Mouse (Mus musculus) liver, postnatal 0 days (tissue): ENCODE data around the gene Nfib. TPM values are rescaled to one million over a fixed set of nuclear protein-coding genes. Genes with fewer than 3 reads are reported as not detected.

Experiments
- ATAC-seq: fragments of 200-750 bp; cut with Nextera tagmentation; 2 replicates; pipeline ENCODE4 v1.8.0; 2017; ENCODE audit warnings: mild to moderate bottlenecking, moderate library complexity
- DNase-seq: peaks from one replicate; pipeline ENCODE4 v3.0.0-alpha.2; 2016
- H3K27ac ChIP-seq: fragments of 300-500 bp; sonication (generic); 2 replicates; pipeline ENCODE4 v1.5.1; 2014; ENCODE audit warnings: antibody characterized with exemption, moderate library complexity, mild to moderate bottlenecking, low read depth
- H3K27me3 ChIP-seq: fragments of 300-500 bp; sonication (generic); 2 replicates; pipeline ENCODE4 v1.6.1; 2014; ENCODE audit warnings: low read length, control low read depth, mixed read lengths; ENCODE audit not compliant: insufficient read depth
- H3K36me3 ChIP-seq: fragments of 300-500 bp; sonication (generic); replicated peaks from 2 replicates; pipeline ENCODE4 v1.6.1; 2014; ENCODE audit warnings: mild to moderate bottlenecking, control low read depth, low read length, moderate library complexity, mixed read lengths; ENCODE audit not compliant: insufficient read depth
- H3K4me1 ChIP-seq: fragments of 300-500 bp; sonication (generic); 2 replicates; pipeline ENCODE4 v1.6.1; 2014; ENCODE audit warnings: antibody characterized with exemption, mild to moderate bottlenecking, control low read depth; ENCODE audit not compliant: insufficient read depth
- H3K4me2 ChIP-seq: fragments of 300-500 bp; sonication (generic); 2 replicates; pipeline ENCODE4 v1.6.1; 2014; ENCODE audit warnings: low read depth, mild to moderate bottlenecking, low read length, moderate library complexity, mixed read lengths
- H3K4me3 ChIP-seq: fragments of 300-500 bp; sonication (generic); 2 replicates; pipeline ENCODE4 v1.5.1; 2014; ENCODE audit warnings: low read depth, low read length
- H3K9ac ChIP-seq: fragments of 300-500 bp; sonication (generic); replicated peaks from 2 replicates; pipeline ENCODE4 v1.6.1; 2014; ENCODE audit warnings: mild to moderate bottlenecking, moderate library complexity
- H3K9me3 ChIP-seq: fragments of 300-500 bp; sonication (generic); 2 replicates; pipeline ENCODE4 v1.6.1; 2016; ENCODE audit warnings: mild to moderate bottlenecking, control low read depth, low read length, mixed read lengths
- CTCF ChIP-seq: sonication (generic); IDR thresholded peaks from 2 replicates; pipeline ENCODE4 v1.5.1; 2016; ENCODE audit warnings: antibody characterized with exemption, low read depth
- EP300 ChIP-seq: IDR thresholded peaks from 2 replicates; pipeline ENCODE4 v1.6.1; 2016; ENCODE audit warnings: antibody characterized with exemption, low read depth, mild to moderate bottlenecking
- WGBS: fragments of 180-500 bp; shearing (Covaris S2); extraction: QIAGEN DNeasy Blood & Tissue Kit; methylation state at CpG from one replicate; pipeline ENCODE4 v1.1.7; 2014; ENCODE audit not compliant: insufficient replicate concordance; 5-methylcytosine and 5-hydroxymethylcytosine counted together
- polyA plus RNA-seq: library from polyadenylated mRNA; unstranded; fragments of >200 nt; fragmentation: Nextera tagmentation; extraction: Ambion mirVana; gene quantifications from 2 replicates; pipeline ENCODE4 v1.2.1, GENCODE M21; 2015

Nfib gene
- polyA plus RNA-seq, 1 experiment from 2014 or later = 8.3 TPM

- Histone ChIP-seq H3K4me2 (no peak overlapping the region), H3K4me1 (no peaks in the 10 kb centered on the region), H3K36me3 (no peaks in the 10 kb centered on the region), H3K27me3 (no peaks in the 10 kb centered on the region), H3K27ac (no peak overlapping the region), H3K9ac (no peak overlapping the region), H3K9me3 (no peaks in the 10 kb centered on the region), H3K4me3 (no peak overlapping the region)
- 85% methylated on average over 9 of the region's 9 CpGs for WGBS
- no peak for ATAC-seq
- DNase-seq = no peak
- no peak for TF ChIP-seq EP300
- TF ChIP-seq CTCF = no peak
These were observed 67.3 kb downstream of the Nfib start for GRCm38 (mm10) chr4:82638251-82638650.

DNA sequence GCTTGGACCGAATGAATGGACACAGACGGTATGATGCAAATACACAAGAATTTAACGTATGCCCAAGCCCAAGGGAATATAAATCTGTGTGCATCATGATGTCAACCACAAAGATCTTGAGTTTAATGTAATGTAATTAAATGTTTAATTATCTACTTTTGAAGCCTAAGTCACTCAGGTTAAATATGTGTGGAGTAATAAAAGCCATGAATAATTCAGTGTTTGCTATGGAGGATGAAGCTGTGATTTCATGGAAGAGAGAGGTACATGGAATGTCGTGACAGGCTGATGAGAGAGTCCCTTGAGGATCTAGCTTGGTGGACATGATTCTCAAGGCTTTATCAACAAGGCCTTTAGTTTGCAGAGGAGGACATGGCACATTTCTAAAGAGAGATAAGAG lies 67.9 kb downstream of the Nfib start:
- Histone ChIP-seq H3K9ac (no peak overlapping the region), H3K4me2 (no peak overlapping the region), H3K36me3 (no peaks in the 10 kb centered on the region), H3K9me3 (no peaks in the 10 kb centered on the region), H3K4me1 (no peaks in the 10 kb centered on the region), H3K27ac (no peak overlapping the region), H3K27me3 (no peaks in the 10 kb centered on the region), H3K4me3 (no peak overlapping the region)
- no peak for TF ChIP-seq EP300
- TF ChIP-seq CTCF = no peak
- DNase-seq (no peak), ATAC-seq (no peak)
- 88% methylated on average over 4 of the region's 4 CpGs for WGBS

DNA sequence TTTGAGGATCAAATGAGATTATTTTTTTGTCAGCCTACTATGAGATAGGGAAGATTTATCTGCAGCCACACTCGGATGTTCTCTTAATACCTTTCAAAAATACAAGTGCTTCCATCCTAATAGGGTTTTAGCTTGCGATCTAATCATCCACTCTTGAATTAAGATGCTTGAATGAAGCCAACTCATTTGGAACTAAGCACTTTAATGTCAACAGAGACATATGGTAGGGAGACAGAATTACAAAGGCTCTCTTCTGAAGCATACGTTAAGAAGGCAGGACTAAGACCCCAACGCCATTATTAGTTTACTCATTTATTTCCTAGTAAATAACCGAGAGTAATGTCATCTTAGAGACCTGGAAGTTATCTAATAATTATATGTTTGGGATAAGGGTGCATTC lies 68.9 kb downstream of the Nfib start:
- 75% methylated on average over 5 of the region's 5 CpGs for WGBS
- H3K9ac ChIP-seq = no peak overlapping the region
- H3K4me3 ChIP-seq = no peak overlapping the region
- H3K27ac ChIP-seq = no peak overlapping the region
- no peaks in the 10 kb centered on the region for H3K36me3 ChIP-seq
- ATAC-seq (no peak), DNase-seq (no peak)
- H3K4me1 ChIP-seq = no peaks in the 10 kb centered on the region
- TF ChIP-seq EP300 (no peak), CTCF (no peak)
- H3K9me3 ChIP-seq = no peaks in the 10 kb centered on the region
- no peaks in the 10 kb centered on the region for H3K27me3 ChIP-seq
- no peak overlapping the region for H3K4me2 ChIP-seq

DNA sequence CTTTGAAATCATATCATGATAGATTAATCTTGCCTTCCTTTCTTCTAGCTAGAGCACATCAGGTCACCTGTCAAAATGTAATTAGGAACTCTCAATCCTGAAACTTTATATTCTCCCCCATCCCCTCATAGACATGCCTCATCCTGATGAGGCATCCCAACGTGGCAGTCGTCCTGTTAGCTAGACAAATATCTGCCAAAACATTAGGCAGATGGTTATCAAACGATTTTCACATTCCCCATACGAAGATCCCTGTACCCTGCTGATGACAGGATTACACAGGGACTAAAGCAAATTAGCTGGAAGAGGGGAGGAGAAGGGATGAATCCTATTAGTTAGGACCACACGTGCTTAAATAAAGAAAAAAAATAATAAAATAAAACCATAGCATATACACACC lies 69.7 kb downstream of the Nfib start:
- Histone ChIP-seq H3K4me3 (no peak overlapping the region), H3K4me2 (no peak overlapping the region), H3K9me3 (no peaks in the 10 kb centered on the region), H3K27me3 (no peaks in the 10 kb centered on the region), H3K36me3 (no peaks in the 10 kb centered on the region), H3K9ac (no peak overlapping the region), H3K4me1 (no peaks in the 10 kb centered on the region), H3K27ac (no peak overlapping the region)
- no peak for ATAC-seq
- no peak for DNase-seq
- TF ChIP-seq CTCF = no peak
- 54% methylated on average over 5 of the region's 5 CpGs for WGBS

DNA sequence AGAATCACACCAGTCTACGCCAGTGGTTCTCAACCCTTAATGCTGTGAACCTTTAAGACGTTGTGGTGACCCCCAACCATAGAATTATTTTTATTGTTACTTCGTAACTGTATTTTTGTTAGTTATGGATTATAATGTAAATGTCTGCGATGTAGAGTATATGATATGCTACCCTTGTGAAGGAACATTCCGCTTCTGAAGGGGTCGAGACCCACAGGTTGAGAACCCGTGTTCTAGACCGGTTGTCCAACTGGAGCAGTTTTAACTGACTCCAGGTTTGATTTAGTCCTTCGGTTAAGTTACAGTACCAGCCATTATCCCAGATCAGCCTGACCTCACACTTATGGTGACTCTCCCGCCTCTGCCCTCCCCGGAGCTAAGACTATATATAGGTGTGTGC lies 70.4 kb downstream of the Nfib start:
- H3K27ac ChIP-seq = no peak overlapping the region
- 80% methylated on average over 11 of the region's 11 CpGs for WGBS
- H3K9me3 ChIP-seq = no peaks in the 10 kb centered on the region
- DNase-seq (no peak), ATAC-seq (no peak)
- no peak overlapping the region for H3K4me3 ChIP-seq
- H3K36me3 ChIP-seq = no peaks in the 10 kb centered on the region
- no peaks in the 10 kb centered on the region for H3K4me1 ChIP-seq
- no peaks in the 10 kb centered on the region for H3K27me3 ChIP-seq
- no peak overlapping the region for H3K9ac ChIP-seq
- no peak for TF ChIP-seq EP300
- TF ChIP-seq CTCF = no peak
- no peak overlapping the region for H3K4me2 ChIP-seq

- no peak for TF ChIP-seq EP300
- no peak for TF ChIP-seq CTCF
- DNase-seq = no peak
- no peaks in the 10 kb centered on the region for H3K9me3 ChIP-seq
- no peak for ATAC-seq
- H3K9ac ChIP-seq = no peak overlapping the region
- H3K4me3 ChIP-seq = no peak overlapping the region
- no peaks in the 10 kb centered on the region for H3K27me3 ChIP-seq
- H3K4me1 ChIP-seq = no peaks in the 10 kb centered on the region
- H3K27ac ChIP-seq = no peak overlapping the region
- 80% methylated on average over 7 of the region's 7 CpGs for WGBS
- H3K36me3 ChIP-seq = no peaks in the 10 kb centered on the region
- no peak overlapping the region for H3K4me2 ChIP-seq
These were observed 71.2 kb downstream of the Nfib start for GRCm38 (mm10) chr4:82634365-82634764.
